Mouse (Mus musculus): ENCODE measurements around the gene Dusp27. TPM values are rescaled to one million over a fixed set of nuclear protein-coding genes. Genes with fewer than 3 reads are reported as not detected.

The Dusp27 gene
- polyA plus RNA-seq, 1 experiment from 2014 or later, result 1.5 TPM

DNA sequence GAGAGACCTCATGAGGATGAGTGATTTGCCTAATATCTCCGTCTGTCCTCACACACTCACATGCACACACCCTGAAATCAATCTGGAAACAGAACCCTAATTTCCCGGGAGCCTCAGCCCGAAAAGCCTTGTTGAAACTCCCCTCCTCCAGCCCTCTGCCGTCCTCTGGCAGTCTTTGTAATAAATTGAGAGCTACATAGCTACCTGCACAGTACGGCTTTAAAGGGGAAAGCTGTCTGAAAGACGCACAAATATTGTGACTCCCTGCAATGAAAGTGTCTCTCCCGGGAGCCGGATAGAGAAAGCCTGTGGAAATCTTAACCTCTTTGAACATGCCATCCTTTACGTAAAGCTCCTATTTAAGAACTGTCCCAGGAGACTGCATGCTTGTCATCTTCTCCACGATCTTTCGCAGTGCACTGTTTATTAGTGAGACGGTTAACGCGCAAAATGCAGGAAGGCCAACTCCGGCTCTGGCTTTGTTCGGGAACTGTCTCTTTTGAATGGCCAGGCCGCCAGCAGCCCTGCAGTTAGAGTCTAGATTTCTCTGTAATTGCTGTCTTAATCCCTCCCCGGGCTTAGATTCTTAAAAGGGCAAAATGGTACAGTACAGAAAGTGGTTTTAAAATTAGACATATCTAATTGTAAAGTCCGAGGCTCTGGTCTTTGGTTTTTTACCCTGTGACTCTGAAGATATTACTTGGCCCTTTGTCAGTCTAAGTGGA is 39.1 kb downstream of the Dusp27 start:
- Histone ChIP-seq H3K27ac (peak overlapping the region; percentile 69; the same call in 1 of the 2 replicates), H3K27me3 (ENCODE audit: poor library complexity, severe bottlenecking) (no peaks in the 10 kb centered on the region), H3K36me3 (replicated peaks) (no peaks in the 10 kb centered on the region), H3K4me3 (no peak overlapping the region), H3K9me3 (no peaks in the 10 kb centered on the region), H3K4me1 (peaks cover 14% of the 10 kb centered on the region)
- no peak for DNase-seq (ENCODE audit: extremely low spot score, low spot score)
- WGBS, result 80% methylated on average over 19 of the region's 19 CpGs

DNA sequence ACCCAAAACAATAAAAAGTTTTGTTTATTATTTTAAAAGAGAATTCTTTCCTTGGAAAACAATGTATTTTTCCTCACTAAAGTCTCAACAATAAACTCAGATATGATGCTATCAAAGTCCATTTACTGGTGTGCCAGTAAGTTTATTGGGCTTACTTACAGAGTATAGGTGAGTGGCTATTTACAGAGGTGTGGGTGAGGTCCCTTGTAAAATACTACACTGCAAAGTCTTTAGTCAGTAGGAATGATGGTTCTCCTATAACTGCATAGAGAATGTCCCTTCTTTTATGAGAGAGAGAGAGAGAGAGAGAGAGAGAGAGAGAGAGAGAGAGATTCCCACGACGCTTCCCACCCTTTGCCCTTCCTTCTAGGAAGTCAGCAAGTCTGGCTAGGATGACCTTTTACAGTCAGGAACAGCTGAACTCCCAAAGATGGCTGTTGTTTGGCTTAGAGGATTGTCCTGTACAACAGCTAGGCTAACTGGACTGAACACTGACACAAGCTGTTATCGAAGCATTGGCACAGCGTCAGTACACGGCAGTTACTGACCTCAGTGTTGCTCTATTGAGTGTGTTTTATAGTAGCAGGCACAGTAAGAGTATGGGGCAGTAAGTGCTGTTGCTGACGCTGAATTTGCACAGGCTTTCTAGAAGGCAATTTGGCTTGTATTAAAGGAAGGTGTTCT is 50.5 kb downstream of the Dusp27 start:
- no peaks in the 10 kb centered on the region for H3K9me3 ChIP-seq
- H3K4me1 ChIP-seq, result no peaks in the 10 kb centered on the region
- DNase-seq (ENCODE audit: extremely low spot score, low spot score), result no peak
- no peaks in the 10 kb centered on the region for H3K27me3 ChIP-seq (ENCODE audit: poor library complexity, severe bottlenecking)
- H3K27ac ChIP-seq, result no peak overlapping the region
- WGBS, result 93% methylated on average over 6 of the region's 6 CpGs
- H3K36me3 ChIP-seq (replicated peaks), result no peaks in the 10 kb centered on the region
- H3K4me3 ChIP-seq, result no peak overlapping the region

- WGBS, result 83% methylated on average over 2 of the region's 2 CpGs
- no peak overlapping the region for H3K27ac ChIP-seq
- H3K4me3 ChIP-seq, result no peak overlapping the region
- H3K9me3 ChIP-seq, result peaks cover 11% of the 10 kb centered on the region
- DNase-seq (ENCODE audit: extremely low spot score, low spot score), result no peak
- no peaks in the 10 kb centered on the region for H3K36me3 ChIP-seq (replicated peaks)
- H3K27me3 ChIP-seq (ENCODE audit: poor library complexity, severe bottlenecking), result no peaks in the 10 kb centered on the region
- H3K4me1 ChIP-seq, result peaks cover 2% of the 10 kb centered on the region; the same call in 1 of the 2 replicates
These were observed 59.8 kb downstream of the Dusp27 start for GRCm38 (mm10) chr1:166067856-166068440.

DNA sequence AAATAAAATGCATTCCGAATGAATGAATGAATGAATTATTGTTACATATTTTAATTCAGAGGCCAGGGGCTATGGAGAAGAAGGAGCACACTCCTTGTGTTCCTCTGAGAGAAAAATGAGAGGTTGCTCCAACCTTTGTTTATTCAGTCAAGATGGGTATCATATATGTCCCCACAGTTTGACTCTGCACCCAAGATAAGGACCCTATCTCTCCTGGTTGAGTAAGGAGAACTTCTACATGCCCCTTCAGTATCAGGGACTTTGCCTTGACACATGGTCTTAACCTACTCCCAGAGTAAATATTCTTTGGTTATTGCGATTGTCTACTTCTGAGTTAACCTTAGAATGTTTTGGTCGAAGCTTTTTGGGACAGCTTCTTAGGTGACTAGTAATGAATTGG is 63.9 kb downstream of the Dusp27 start:
- 92% methylated on average over 3 of the region's 3 CpGs for WGBS
- Histone ChIP-seq H3K4me3 (no peak overlapping the region), H3K4me1 (peaks cover 9% of the 10 kb centered on the region), H3K36me3 (replicated peaks) (no peaks in the 10 kb centered on the region), H3K9me3 (peaks cover 2% of the 10 kb centered on the region; the same call in 1 of the 2 replicates), H3K27me3 (ENCODE audit: poor library complexity, severe bottlenecking) (no peaks in the 10 kb centered on the region), H3K27ac (no peak overlapping the region)
- no peak for DNase-seq (ENCODE audit: extremely low spot score, low spot score)

DNA sequence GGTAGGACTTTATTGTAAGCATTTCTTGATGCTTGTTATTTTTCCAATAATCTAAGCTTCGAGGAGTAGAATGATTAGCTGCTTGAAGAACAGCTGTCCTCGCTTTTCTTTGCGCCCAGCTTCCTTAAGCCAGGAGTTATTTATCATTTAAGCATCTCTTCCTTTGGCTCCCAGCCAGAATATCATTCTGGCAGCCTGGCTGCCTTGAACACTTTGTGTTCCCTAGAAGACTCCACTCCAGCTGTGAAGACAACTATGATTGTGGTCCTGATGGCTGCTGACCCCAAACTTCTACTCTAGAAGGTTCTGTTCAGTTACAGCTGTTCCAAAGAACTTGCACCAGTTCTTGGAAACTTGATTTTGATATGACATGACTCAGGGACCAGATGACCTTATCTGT is 66.2 kb downstream of the Dusp27 start:
- Histone ChIP-seq H3K9me3 (no peaks in the 10 kb centered on the region), H3K27me3 (ENCODE audit: poor library complexity, severe bottlenecking) (peaks cover 12% of the 10 kb centered on the region), H3K4me3 (no peak overlapping the region), H3K27ac (no peak overlapping the region), H3K4me1 (peaks cover 13% of the 10 kb centered on the region), H3K36me3 (replicated peaks) (no peaks in the 10 kb centered on the region)
- no peak for DNase-seq (ENCODE audit: extremely low spot score, low spot score)
- 83% methylated on average over 3 of the region's 3 CpGs for WGBS

GRCm38 (mm10) chr1:166060406-166060805 is 67.3 kb downstream of the Dusp27 start:
- peaks cover 24% of the 10 kb centered on the region for H3K4me1 ChIP-seq
- no peaks in the 10 kb centered on the region for H3K9me3 ChIP-seq
- no peak for DNase-seq (ENCODE audit: extremely low spot score, low spot score)
- WGBS, result 75% methylated on average over 1 of the region's 1 CpGs
- no peak overlapping the region for H3K4me3 ChIP-seq
- H3K27ac ChIP-seq, result peak overlapping the region; percentile 20; the same call in 1 of the 2 replicates
- peaks cover 24% of the 10 kb centered on the region for H3K27me3 ChIP-seq (ENCODE audit: poor library complexity, severe bottlenecking)
- H3K36me3 ChIP-seq (replicated peaks), result no peaks in the 10 kb centered on the region

GRCm38 (mm10) chr1:166056098-166056756 is 71.5 kb downstream of the Dusp27 start:
- peaks cover 30% of the 10 kb centered on the region for H3K27me3 ChIP-seq (ENCODE audit: poor library complexity, severe bottlenecking)
- no peaks in the 10 kb centered on the region for H3K9me3 ChIP-seq
- H3K4me1 ChIP-seq, result peaks cover 42% of the 10 kb centered on the region
- H3K4me3 ChIP-seq, result no peak overlapping the region
- 24% methylated on average over 9 of the region's 9 CpGs for WGBS
- H3K27ac ChIP-seq, result peak overlapping the region; percentile 74
- DNase-seq (ENCODE audit: extremely low spot score, low spot score), result no peak
- H3K36me3 ChIP-seq (replicated peaks), result no peaks in the 10 kb centered on the region

GRCm38 (mm10) chr1:166053285-166053955 is 74.3 kb downstream of the Dusp27 start:
- H3K36me3 ChIP-seq (replicated peaks), result no peaks in the 10 kb centered on the region
- 40% methylated on average over 10 of the region's 10 CpGs for WGBS
- H3K27me3 ChIP-seq (ENCODE audit: poor library complexity, severe bottlenecking), result peaks cover 36% of the 10 kb centered on the region
- no peak overlapping the region for H3K4me3 ChIP-seq
- H3K9me3 ChIP-seq, result no peaks in the 10 kb centered on the region
- H3K27ac ChIP-seq, result peak overlapping the region; percentile 66
- no peak for DNase-seq (ENCODE audit: extremely low spot score, low spot score)
- peaks cover 49% of the 10 kb centered on the region for H3K4me1 ChIP-seq

- H3K4me1 ChIP-seq, result peaks cover 72% of the 10 kb centered on the region
- peak overlapping the region; percentile 86 for H3K27ac ChIP-seq
- H3K27me3 ChIP-seq (ENCODE audit: poor library complexity, severe bottlenecking), result peaks cover 40% of the 10 kb centered on the region
- no peaks in the 10 kb centered on the region for H3K36me3 ChIP-seq (replicated peaks)
- DNase-seq (ENCODE audit: extremely low spot score, low spot score), result peak; percentile 69
- peak overlapping the region; percentile 61 for H3K4me3 ChIP-seq
- no peaks in the 10 kb centered on the region for H3K9me3 ChIP-seq
- 13% methylated on average over 11 of the region's 11 CpGs for WGBS
These were observed 78.5 kb downstream of the Dusp27 start for GRCm38 (mm10) chr1:166049046-166049827.

DNA sequence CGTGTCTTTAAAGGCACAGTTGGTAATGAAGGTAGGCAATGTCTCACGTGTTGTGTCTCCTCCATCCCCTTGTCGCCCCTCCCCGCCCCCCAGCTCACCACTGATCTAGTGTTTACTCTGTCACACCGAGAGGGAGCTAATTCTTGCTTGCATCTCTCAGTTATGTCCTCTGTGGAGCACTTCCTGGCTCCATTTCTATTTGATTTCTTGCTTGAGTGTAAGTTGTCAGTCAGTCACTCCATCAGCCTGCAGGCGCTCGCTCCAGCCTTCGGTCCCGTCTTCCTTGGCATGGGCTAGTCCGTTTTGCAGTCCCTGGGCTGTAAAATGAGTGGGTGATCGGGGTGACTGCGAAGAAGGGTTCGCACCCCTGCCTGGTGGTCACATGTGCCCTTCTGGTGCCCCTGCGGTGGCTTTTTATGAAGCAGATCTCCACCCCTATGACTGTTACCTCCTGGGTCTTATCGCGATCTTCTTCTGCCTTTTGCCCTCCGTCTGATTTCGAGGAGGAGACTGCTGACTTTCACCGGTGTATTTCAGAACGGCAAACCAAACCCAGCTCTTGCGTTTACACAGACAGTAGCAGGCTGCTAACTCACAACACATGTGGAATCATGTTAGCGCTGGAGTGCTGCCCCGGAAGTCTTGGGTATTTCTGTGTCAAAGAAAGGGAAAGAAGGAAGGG is 79.4 kb downstream of the Dusp27 start:
- WGBS, result 1% methylated on average over 23 of the region's 23 CpGs
- peak; percentile 55 for DNase-seq (ENCODE audit: extremely low spot score, low spot score)

More for the DNA sequence above, 79.4 kb downstream of the Dusp27 start:
- H3K4me3 ChIP-seq, result peak overlapping the region; percentile 61
- no peaks in the 10 kb centered on the region for H3K36me3 ChIP-seq (replicated peaks)
- H3K4me1 ChIP-seq, result peaks cover 74% of the 10 kb centered on the region
- H3K9me3 ChIP-seq, result no peaks in the 10 kb centered on the region
- H3K27ac ChIP-seq, result peak overlapping the region; percentile 86
- peaks cover 40% of the 10 kb centered on the region for H3K27me3 ChIP-seq (ENCODE audit: poor library complexity, severe bottlenecking)

Data from forebrain, embryonic 10.5 days (tissue).